Mouse (Mus musculus) cerebellum, adult 2 months (tissue): ENCODE results near the gene Hoxb9. TPM values are rescaled to one million over a fixed set of nuclear protein-coding genes. Genes with fewer than 3 reads are reported as not detected.

Experiments
- DNase-seq, 2 experiments: peaks; one replicate each; pipeline ENCODE4 v3.0.0; 2021
- H3K27ac ChIP-seq: fragments of 200-500 bp; 2 replicates; pipeline ENCODE4 v1.5.1; 2012; ENCODE audit warnings: low read length, control low read depth, inconsistent platforms; ENCODE audit not compliant: insufficient read depth
- H3K27me3 ChIP-seq: fragments of 200-500 bp; 2 replicates; pipeline ENCODE4 v1.6.1; 2012; ENCODE audit warnings: inconsistent platforms, mild to moderate bottlenecking, low read length, moderate library complexity; ENCODE audit not compliant: control insufficient read depth, insufficient read depth
- H3K4me1 ChIP-seq: fragments of 200-500 bp; 2 replicates; pipeline ENCODE4 v1.6.1; 2011; ENCODE audit warnings: low read length; ENCODE audit not compliant: control insufficient read depth, insufficient read depth
- H3K4me3 ChIP-seq: fragments of 200-500 bp; replicated peaks from 2 replicates; pipeline ENCODE3; 2011; ENCODE audit warnings: mild to moderate bottlenecking, low read depth, low read length, control low read depth; ENCODE audit not compliant: insufficient read depth
- CTCF ChIP-seq: fragments of 200-500 bp; IDR thresholded peaks from 2 replicates; pipeline ENCODE4 v1.5.1; 2011; ENCODE audit warnings: low read depth, mild to moderate bottlenecking, control low read depth, low read length, moderate library complexity, borderline replicate concordance; ENCODE audit not compliant: insufficient read depth
- POLR2A ChIP-seq: fragments of 200-500 bp; IDR thresholded peaks from 2 replicates; pipeline ENCODE4 v1.6.1; 2011; ENCODE audit warnings: low read length, control low read depth, borderline replicate concordance; ENCODE audit not compliant: insufficient read depth
- WGBS: fragments of 180-500 bp; shearing (Covaris S2); methylation state at CpG from one replicate; pipeline ENCODE4 v1.1.7; 2018; 5-methylcytosine and 5-hydroxymethylcytosine counted together
- polyA plus RNA-seq: library from polyadenylated mRNA; depleted of rRNA; stranded (reverse); fragments of >200 nt; gene quantifications from 2 replicates; pipeline ENCODE4 v1.2.3, GENCODE M21; 2012

Gene Hoxb9
- polyA plus RNA-seq, 1 experiment: not detected

DNA sequence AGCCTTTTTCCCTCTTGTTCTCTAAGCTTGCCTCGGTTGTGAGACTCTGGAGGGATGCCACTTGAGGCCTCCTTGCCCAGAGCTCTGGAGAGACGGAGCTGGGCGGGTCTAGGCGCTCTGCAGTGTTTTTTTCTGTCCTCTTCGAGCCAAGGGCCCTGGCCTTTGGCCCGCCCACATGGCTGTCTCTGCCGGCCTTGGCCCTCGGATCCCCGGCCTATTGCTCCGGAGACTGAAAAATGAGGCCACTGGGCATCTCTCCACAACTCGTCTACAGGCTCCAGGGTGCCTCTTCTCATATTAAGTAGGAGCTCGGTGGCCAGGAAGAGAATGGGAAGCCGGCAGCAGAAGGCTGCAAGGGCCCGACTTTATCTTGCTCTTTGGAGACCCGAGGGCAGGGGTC, 30.6 kb downstream of the Hoxb9 start:
- Histone ChIP-seq H3K27ac (no peak overlapping the region), H3K4me1 (no peaks in the 10 kb centered on the region), H3K27me3 (peaks cover 20% of the 10 kb centered on the region; the same call in 1 of the 2 replicates), H3K4me3 (no peak overlapping the region)
- TF ChIP-seq CTCF: no peak
- no peak for TF ChIP-seq POLR2A
- 2% methylated on average over 15 of the region's 15 CpGs for whole genome bisulfite sequencing
- DNase-seq: peak in 1 of 2 experiments; percentile 51

DNA sequence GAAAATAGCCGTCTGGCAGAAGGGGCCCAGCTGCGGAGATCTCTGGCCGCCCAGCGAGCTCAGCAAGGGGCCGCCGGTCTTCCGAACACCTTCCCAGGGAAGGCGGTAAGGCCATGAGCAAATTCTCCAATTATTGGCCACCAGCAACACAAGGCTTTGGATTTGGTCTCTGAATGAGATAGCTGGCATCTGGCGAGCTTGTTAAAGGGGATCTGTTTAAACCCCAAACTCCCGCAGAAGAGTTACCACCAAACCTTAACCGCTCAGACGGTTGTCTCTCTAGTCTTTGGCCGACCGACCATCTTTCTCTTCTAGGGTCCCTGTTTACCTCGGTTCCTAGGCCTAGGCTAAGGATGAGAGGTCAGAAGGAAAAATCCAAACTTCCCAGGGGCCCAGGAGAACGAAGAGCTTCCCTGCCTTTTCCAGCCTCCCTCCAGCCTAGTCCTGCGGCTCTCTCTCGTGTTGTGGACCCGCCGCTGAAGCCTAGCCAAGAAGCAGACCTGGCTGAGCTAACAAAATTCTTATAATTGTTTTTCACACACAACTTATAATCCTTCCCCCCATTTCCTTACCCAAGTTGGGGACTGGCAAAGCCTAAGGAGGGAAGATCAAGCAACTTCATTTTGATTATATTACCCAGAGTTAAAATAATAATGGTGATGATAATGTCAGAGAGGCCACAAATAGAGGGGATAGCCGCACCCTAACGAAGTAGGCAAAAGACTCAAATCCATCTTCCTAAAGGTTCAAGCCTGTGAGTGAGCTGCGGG, 31.3 kb downstream of the Hoxb9 start:
- Histone ChIP-seq H3K27ac (no peak overlapping the region), H3K4me3 (no peak overlapping the region), H3K27me3 (peaks cover 18% of the 10 kb centered on the region; the same call in 1 of the 2 replicates), H3K4me1 (no peaks in the 10 kb centered on the region)
- 7% methylated on average over 23 of the region's 23 CpGs for WGBS
- DNase-seq: no peak
- no peak for TF ChIP-seq CTCF
- TF ChIP-seq POLR2A: no peak

DNA sequence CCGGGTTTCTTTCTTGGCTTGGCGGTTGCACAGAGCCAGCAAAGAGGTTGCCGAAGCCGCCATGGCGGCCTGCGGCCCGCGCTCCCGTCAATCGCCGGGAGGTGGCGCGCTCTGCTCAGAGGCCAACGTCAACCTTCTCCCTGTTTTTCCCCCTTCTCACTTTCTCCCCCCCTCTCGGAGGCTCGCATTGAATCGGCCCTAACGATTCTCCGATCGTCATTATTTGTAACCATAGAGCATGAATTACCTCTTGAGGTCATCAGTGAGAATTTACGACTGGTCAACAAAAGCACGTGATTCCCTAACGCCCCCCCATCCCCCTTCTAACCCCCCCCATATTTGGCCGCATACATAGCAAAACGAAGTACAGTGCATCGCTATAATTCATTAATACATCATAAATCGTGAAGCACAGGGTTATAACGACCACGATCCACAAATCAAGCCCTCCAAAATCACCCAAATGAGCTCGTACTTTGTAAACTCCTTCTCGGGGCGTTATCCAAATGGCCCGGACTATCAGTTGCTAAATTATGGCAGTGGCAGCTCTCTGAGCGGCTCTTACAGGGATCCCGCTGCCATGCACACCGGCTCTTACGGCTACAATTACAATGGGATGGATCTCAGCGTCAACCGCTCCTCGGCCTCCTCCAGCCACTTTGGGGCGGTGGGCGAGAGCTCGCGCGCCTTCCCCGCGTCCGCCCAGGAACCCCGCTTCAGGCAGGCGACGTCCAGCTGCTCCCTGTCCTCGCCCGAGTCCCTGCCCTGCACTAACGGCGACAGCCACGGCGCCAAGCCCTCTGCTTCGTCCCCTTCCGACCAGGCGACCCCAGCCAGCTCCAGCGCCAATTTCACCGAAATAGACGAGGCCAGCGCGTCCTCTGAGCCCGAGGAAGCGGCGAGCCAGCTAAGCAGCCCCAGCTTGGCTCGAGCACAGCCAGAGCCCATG, 32.2 kb downstream of the Hoxb9 start, which contains the start of gene Hoxb5:
TSS of gene Hoxb5 (plus strand) at position 186 of the 949 bp plus-strand sequence.
- Histone ChIP-seq H3K27ac (no peak within 1 kb of the TSS), H3K27me3 (peaks cover 15% of the 10 kb centered on the region; the same call in 1 of the 2 replicates), H3K4me3 (no peak within 1 kb of the TSS), H3K4me1 (no peaks in the 10 kb centered on the region)
- no peak for DNase-seq
- TF ChIP-seq CTCF (0 out of 2 replicates have a peak, but pooled peaks have one; percentile 2), POLR2A (no peak)
- 2% methylated on average over 69 of the region's 69 CpGs for WGBS

DNA sequence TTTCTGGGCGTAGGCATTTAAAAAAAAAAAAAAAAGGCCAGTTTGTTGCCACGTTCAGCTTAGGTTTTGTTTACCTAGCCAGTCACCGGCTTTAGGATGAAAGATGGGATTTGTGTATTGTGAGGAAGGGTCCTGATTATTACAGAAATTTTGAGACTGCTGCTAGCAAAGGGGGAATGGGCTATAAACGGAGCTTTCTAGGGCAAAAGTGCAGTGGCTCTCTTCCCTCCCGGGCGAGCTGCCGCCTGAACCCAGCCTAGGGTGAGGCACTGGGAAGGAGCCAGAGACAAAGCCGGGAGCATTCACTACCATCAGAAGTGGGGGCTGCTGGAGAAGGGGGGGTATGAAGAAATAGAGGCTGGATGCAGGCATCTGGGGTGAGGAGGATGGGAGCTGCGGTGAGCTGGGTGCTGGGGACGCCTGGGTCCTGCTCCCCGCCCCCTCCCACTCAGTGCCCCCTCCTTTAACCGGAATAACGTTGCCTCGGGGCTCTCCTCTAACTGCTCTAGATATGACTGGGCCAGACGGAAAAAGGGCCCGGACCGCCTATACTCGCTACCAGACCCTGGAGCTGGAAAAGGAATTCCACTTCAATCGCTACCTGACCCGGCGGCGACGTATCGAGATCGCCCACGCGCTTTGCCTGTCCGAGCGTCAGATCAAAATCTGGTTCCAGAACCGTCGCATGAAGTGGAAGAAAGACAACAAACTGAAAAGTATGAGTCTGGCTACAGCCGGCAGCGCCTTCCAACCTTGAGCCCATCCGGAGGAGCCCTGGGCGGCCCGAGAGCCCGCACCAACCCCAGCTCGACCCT, 33.3 kb downstream of the Hoxb9 start:
- no peak overlapping the region for H3K4me3 ChIP-seq

DNA sequence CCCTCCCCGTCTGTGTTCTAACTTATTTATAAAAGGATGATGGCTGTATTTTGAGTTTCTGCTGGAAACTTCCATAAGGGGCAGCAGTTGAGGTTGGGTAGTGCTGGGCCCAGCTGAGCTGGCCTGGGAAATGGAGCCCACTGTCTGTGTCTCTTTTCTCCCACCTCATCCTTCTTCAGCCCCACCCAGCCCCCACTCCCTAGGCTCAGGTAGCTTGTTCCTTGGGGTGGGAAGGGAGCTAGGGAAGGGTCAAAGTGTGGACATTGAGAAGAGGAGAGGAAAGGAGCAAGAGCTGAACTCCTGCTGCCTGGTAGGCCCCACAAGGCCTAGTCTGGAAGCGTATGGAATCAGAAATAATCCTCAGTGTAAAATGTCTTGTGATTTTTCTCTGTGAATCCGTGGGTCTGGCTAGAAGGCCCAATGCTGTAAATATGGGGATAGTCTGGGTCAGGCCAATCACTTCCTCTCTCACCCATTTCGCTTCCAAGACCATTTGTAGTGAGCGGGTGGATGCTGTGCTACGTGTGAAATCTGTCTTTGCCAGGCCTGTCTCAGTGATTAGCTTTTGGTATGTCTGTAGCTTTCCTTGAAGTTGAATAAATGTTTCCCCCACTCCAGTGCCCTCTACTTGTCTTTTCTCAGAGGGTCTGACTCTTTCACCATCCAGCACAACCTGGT, 34.4 kb downstream of the Hoxb9 start:
- Histone ChIP-seq H3K27me3 (peaks cover 8% of the 10 kb centered on the region; the same call in 1 of the 2 replicates), H3K27ac (no peak overlapping the region), H3K4me3 (no peak overlapping the region), H3K4me1 (no peaks in the 10 kb centered on the region)
- no peak for DNase-seq
- no peak for TF ChIP-seq POLR2A
- no peak for TF ChIP-seq CTCF
- WGBS: 71% methylated on average over 6 of the region's 6 CpGs

More for the DNA sequence above, 33.3 kb downstream of the Hoxb9 start:
- TF ChIP-seq CTCF: no peak
- TF ChIP-seq POLR2A: no peak
- Histone ChIP-seq H3K4me1 (no peaks in the 10 kb centered on the region), H3K27ac (no peak overlapping the region), H3K27me3 (peaks cover 12% of the 10 kb centered on the region; the same call in 1 of the 2 replicates)
- no peak for DNase-seq
- 4% methylated on average over 38 of the region's 38 CpGs for WGBS

DNA sequence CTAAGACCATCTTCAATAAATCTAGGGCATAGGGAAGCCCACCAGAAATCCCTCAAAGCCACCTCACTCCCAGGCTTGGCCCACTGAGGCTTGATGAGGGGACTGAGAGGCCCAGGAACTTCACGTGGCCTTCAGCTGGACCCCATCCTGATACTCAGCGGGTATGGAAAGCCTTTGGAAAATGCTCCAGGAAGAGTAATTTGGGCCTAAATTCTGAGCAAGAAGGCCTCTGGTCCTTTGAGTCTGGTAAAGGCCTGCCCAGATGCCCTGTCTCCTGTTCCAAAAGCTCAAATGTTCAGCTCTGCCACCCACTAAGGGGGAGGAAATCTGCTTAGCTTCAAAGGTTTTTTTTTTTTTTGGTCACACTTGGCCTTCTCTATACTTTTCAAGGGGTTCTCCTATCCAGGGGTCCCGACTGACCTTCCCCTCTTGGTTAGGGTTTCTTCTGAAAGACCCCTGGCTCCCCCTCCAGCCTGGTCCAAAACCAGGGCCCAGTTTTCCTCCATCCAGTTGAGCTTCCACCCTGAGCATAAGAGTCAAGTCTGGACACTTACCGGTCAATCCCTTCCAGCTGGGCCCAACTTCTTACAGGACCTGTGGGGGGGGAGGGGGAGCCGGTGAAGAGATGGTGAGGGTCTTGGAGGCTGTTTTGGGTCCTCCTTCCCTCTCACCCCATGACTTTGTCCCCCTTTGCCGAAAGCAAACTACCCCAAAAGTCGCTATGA, 35.1 kb downstream of the Hoxb9 start:
- DNase-seq: no peak
- TF ChIP-seq POLR2A (no peak), CTCF (no peak)
- 27% methylated on average over 7 of the region's 7 CpGs for WGBS
- Histone ChIP-seq H3K4me1 (no peaks in the 10 kb centered on the region), H3K27me3 (peaks cover 8% of the 10 kb centered on the region; the same call in 1 of the 2 replicates), H3K27ac (no peak overlapping the region), H3K4me3 (no peak overlapping the region)
